Mouse (Mus musculus) cerebellum, postnatal 4 days (tissue): ENCODE data around the gene Oas3.

ENCODE experiments used
- DNase-seq, 2 experiments: peaks; one replicate each; pipeline ENCODE4 v3.0.0; 2022; ENCODE audit warnings: low spot score in 2 of 2, mixed read lengths in 1 of 2

The Oas3 gene

DNA sequence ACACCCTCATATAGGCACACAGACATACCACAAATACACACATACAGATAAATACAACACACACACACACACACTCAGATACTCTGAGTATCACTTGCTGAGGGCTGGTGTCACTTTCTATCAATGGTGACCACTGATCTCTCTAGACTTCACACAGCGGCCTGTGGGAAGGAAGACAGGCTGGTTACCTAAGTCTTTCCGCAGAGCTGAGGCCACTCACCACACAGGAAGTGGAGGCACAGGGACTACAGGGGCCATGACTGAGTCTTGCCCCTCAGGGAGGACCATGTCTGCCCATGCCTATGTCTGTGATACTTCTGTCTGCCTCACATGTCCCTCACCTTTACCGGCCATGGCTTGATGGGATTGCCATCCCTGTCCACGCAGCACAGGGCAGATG, 23.2 kb downstream of the Oas3 start:
- no peak for DNase-seq

DNA sequence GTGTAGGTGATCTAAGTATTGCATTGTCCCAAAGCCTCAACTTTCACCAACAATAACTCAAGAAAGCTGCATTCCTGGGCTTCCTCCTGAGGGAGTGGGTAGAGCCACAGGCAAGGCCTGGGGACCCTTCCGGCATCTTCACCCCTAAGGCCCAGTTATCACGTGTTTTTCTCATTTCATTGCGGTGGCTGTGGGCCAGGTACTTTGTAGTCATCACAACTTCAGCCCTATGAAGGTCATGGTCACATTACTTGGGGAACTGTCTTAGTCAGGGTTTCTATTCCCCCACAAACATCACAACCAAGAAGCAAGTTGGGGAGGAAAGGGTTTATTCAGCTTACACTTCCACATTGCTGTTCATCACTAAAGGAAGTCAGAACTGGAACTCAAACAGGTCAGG, 24.7 kb downstream of the Oas3 start:
- DNase-seq, result no peak

DNA sequence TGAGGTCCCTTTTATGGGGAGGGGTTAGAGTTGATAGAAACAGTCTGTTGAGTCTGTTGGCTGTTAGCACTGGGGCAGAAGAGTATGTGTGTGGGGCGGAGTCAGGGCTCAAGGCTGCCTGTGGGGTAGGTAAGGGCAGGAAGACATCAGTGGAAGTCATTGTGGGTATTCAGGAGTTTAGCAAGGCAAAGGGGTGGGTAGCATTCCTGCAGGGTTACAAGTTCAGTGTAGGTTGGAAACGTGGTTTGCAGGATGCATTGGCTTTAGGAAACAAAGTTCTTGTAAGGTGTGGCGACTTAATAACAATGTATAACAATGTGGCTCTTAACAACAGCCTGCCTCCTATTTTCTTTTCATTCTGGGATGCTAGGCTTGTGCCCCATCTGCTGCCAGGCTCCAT, 26.3 kb downstream of the Oas3 start:
- no peak for DNase-seq

DNA sequence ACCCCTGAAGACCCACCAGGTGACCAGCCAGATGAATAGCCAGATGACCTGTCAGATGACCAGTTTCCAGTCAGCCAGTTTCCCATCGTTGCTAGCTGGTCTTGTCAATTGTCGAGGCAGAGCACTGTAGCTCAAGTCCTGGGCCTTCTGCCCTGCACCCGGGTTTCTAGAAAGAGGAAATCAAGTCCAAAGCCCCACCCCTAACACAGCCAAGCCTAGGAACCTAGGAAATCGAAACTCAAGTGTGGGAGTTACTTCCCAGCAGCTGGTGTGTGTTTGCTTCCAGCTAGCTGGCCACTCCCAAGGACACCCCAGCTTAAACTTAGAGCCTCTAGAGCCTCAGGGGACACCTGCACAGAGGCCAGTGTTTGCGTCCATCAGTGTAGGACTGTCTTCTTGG, 27.8 kb downstream of the Oas3 start, which contains the start of gene Oas2:
Gene Oas2, minus strand, starts transcription at position 166 of the 400 bp plus-strand sequence.
- no peak for DNase-seq

DNA sequence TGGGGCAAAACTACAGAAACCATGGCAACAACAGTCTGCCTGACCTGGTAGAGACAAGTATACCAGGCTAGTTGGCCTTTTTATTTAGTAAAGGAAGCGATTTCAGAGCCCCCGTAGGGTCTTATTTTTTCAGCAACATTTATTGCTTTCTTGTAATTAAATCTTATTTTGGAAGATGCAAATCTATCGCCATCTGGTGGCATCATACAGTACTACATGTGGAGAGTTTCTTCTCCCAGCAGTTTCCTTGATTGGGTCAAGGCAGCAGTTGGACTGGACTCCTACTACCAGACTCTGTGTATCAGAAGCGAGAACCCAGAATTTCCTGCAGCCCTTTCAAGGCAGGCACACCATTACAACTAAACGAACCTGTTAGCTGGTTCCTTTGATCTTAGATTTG, 31.0 kb downstream of the Oas3 start:
- peak in 1 of 2 experiments; percentile 72 for DNase-seq

DNA sequence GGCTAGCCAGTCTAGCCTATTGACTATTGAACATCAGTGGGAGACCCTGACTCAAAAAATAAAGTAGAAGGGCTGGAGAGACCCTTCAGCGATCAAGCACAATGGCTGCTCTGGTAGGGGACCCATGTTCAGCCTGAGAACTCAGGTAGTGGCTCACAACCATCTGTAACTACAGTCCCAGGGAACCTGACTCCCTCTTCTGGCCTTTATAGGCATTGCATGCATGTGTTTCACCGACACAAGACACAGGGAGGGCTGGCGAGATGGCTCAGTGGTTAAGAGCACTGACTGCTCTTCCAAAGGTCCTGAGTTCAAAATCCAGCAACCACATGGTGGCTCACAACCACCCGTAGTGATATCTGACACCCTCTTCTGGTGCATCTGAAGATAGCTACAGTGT, 35.3 kb downstream of the Oas3 start:
- DNase-seq, result peak in 1 of 2 experiments; percentile 42

DNA sequence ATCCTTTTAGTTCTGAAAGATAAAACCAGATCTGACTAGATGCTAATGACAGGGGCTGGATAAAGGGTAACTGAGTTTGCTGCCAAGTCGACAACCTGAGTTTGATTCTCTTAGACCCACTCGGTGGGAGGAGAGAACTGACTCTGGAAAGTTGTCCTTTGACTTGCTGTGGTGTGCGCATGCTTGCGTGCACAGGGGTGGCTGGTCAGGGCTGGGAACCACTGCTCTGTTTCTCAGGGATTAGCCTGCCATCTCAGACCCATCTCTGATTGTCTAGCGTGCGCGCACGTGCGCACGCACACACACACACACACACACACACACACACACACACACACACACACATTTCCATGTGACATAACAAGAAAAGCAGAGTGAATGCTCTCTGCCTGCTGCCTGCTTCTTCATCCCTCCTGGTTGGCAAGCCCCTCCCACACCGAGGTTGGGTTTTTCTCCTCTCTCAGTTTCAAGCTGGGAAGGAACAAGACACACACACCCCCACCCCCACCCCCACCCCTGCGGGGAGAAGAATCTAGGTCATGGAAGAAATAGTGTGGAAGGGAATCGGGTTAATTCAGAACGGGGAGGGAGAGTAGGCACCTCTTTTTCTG, 43.0 kb downstream of the Oas3 start:
- DNase-seq, result no peak

DNA sequence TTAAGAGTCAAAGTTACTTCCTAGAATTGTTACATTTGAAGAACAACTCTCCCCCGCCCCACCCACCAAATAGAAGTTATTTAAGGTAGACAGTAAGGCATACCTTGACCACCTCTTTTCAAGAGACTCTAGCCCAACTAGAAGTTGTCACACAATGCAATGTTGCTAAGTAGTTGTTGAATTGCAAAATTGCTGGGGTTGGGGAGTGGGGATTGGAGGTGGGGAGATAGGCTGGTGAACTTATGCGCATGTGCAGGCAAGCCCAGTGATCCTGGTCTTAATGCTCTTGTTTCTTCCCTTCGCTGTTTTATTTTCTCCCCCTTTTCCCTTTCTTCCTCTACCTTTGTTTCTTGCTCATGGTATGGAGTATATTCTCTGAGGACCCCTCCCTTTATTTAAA, 43.8 kb downstream of the Oas3 start:
- DNase-seq, result no peak

DNA sequence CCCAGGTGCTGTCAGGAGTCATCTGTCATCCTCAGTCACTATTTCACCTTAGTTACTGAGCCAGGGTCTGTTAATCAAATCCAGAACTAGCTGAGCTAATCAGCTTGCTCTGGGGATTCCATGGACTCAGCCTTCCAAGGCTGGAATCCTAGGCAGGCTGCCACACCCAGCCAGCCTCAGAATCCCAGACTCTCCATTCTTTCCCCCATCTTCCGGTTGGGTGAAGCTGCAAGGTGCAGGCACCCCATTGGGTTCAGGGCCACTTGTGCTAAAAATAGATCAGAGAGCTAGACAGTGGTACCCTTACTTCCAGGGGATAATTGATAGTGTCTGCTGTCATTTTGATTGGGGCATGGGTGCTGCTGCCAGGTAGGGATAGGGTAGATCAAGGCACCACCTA, 44.7 kb downstream of the Oas3 start:
- no peak for DNase-seq

DNA sequence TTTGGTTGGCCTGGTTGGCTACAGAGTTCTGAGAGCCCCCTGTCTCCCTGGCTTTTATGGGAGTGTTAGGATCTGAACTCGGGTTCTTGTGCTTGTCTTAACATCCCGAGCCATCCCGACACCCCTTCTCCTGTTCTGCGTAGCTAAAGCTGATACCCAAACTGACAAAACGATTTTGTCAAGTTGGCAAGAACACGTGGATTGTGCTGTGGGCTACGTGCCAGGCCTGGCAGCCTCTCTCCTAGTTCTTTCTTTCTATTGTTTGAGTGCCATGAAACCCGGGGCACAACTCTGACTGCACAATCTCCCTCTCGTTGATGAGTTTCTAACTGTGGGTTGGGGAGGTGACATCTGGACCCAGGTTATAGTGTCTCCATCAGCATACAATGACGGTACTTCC, 48.1 kb downstream of the Oas3 start:
- peak in 1 of 2 experiments; percentile 58 for DNase-seq

DNA sequence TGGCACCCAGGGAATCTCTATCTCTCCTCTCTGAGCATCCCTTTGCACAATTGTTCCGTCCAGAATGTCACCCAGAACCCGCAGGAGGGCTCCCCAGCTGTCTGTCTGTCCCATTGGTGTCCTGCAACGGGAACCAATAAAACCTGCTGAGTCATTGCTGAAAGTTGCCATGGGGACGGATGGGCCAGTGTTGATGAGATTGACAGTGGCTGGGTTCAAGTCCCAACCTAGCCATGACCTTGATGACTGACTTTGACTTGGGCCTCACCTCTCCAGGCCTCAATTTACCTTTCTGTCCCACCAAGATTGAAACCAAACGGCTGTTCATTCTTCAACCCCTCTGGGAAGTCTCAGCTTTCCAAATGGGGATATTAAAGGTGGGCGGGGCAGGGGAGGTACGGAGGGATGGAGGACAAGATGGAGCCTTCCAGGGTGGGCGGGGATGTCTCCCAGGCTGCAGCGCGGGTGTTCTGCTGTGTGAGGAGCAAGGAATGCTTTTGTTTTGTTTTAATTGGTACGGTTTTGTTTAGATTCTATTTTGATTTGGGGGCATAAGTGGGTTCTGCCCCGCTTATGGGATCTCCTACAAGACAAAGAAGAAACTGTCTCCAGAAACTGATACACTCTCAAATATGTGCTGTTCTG, 51.5 kb downstream of the Oas3 start:
- no peak for DNase-seq

DNA sequence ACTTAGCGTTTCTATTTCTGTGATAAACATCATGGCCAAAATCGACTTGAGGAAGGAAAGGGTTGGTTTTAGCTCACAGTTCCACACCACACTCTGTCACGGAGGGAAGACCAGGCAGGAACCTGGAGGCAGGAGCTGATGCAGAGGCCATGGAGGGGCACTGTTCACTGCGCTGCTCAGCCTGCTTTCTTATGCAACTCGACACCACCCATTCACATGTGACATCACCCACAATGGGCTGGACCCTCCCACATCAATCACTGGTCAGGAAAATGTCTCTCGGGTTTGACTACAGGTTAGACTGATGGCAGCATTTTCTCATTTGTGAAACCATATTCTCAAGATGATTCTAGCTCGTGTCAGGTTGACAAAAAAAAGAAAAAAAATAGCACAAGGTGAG, 56.5 kb downstream of the Oas3 start:
- no peak for DNase-seq

DNA sequence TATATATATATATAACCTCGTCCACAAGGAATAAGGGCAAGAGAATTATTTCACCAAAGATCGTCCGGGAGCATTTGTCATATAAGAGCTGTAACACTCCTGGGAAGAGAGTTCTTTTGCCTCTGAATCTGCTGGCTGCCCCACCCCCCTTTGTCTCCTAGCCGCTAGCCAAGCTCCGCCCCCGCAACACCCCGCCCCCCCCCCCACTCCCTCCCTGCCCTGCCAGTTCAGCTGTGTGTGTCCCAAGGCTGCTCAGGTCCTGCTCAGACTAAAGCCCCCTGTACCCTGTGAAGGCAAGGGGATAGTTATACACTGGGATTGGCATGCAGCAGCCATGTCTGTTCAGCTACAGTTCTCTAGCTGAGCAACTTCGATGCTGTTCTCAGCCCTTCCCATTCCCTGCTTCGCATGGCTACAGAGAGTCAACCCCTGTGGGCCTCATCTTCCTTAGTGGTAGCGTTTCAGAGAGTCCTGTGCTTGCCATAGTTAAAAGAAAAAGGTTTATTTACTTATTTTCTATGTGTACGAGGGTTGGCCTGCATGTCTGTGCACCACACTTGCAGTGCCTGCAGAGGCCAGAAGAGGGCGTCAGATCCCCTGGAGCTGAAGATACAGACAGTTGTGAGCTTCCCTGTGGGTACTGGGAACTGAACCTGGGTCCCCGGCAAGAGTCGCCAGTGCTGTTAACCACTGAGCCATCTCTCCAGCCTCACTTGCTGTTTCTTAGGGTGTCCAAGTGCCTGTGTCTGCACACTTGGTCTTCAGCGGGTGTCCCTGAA, 58.7 kb downstream of the Oas3 start:
- no peak for DNase-seq

DNA sequence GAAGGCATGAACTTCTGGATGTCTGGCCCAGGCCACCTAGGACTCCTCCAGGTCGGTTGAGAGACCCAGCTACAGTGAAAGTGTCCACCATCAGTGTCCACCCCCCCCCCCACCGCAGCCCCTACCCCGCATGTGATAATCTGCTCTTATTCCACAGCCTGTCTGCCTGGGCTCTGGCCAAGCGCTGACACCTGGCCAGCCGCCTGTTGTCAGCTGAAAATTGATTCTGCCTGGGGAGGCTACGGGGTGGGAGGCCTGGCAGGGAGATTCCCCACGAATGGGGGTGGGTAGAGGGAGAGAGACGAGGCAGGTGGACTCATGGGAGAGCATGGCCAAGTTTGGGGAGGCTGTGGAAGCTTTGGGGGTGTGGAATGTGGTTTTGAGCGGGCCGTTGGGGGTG, 60.3 kb downstream of the Oas3 start:
- DNase-seq, result no peak

DNA sequence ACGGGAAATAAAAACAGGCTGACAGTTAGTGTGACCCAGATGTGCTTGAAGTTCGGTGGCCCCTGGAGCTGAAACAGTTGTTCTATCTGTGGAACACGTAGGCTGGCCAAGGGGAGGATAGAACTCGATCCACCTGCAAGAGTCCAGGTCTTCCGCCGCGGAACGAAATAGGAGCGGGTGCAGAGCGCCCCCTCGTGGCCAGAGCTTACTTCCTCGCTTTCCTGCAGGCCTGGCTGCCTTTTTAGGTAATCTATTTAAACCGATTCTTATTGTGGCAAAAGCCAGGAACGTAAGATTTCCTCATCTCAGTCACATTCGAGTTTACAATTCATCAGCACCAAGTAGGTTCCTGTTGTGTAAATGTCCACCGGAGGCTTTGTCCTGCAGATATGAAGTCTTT, 63.1 kb downstream of the Oas3 start:
- peak; percentile 81 to 90 for DNase-seq

DNA sequence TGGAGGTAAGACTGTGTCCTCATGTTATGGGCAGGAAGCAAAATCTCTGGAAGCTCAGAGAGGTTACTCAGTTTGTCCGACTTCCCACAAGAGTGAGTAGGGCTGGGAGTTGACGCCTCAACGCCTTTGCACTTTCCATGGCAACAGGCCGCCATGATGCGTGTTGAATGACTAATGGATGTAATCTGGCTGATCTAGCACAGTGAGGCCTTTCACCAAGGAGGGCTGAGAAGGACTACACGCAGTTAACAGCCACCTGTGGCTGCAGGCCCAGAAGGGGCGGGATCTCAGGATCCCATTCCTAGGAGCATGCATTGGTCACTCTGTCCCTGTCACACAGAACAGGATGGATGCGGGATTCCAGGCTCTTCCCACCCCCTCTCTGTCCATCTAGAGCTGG, 64.7 kb downstream of the Oas3 start:
- no peak for DNase-seq

DNA sequence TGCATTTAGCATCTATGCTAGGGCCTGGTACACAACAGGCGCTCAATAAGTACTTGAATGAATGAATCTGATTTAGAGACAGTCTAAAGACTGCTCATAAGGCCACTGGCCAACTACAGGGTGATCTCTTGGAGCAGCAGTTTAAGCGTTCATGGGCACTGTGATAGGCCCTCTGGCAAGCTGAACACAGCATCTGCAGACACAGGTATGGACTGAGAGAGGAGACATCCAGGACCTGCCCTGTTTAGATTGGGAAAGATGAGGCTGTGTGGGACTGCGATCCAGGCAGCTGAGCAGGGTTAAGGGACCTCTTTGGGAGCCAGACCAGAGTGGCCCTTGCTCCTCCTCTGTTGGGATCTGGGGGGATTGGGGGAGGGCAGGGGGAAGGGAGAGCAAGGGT, 65.6 kb downstream of the Oas3 start, which contains the start of gene Dtx1:
Gene Dtx1, minus strand, starts transcription at position 101 of the 400 bp plus-strand sequence.
- no peak for DNase-seq

DNA sequence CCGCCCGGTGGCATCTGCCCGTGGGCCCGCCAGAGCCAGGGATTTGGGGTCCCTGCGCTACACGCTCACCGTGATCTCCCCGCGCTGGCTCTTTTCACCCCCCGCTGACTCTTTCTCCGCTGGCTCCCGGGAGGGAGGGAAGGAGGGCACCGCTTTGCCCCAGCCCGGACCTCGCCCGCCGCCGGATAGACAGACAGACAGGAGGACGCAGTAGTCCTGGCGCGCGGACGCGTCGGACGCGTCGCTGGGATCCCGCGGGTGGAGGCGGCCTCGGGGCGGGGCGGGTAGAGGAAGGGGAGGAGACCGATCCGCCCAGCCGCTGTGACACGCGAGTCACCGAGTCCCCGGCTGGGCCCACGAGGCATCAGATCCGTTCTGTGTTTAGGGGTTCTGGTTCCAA, 66.0 kb downstream of the Oas3 start:
- DNase-seq, result peak in 1 of 2 experiments; percentile 66

DNA sequence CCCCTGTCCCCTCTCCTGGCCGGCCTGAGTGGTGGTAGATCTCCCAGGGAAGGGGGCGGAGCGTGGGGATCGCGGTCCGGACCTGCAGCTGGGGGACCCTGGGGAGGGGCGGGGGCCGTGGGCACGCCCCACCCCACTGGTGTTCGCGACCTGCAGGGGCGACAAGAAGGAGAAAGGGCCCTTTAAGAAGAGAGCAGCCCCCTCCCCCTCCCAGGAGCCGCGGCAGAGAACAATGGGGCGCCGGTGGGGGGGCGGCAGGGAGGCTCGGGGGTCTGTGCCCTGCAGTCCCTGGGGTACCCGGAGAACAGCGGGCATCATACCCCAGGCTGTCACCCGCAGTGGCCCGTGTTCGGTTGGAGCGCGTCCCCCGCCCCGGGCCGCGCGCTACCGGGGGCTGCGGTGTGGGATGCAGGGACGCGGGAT, 66.6 kb downstream of the Oas3 start:
- DNase-seq, result peak in 1 of 2 experiments; percentile 52

DNA sequence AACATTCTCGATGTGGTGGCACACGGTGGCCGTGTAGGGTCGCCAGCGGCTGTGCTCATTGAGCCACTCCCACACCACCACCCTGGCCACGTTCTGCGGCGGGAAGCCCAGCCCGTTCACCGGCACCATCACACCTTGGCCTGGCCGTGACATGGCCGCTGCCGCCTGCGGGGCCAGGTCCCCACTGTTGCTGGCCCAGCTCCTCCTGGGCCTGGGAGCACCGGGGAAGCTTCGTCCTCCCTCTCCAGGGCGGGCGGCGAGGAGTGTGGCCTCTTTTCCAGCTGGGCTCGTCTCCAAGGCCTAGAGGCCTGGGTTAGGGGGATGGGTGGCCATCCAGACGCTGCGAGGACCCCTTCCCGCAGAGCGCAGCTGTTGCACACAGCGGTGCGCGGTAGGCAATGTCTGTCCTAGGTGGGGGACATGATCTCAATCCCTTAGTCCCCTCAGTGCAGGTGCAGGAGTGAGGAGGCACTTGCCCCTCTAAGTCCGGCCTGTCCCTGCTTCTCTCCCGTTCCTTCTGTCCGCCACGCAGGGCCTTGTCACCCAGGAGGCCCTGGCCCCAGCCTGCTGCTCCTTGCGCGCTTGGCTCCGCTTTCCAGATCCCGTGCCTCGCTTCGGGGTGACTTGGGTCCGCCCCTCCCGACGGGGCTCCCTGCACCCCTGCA, 67.2 kb downstream of the Oas3 start:
- DNase-seq, result peak in 1 of 2 experiments; percentile 64

DNA sequence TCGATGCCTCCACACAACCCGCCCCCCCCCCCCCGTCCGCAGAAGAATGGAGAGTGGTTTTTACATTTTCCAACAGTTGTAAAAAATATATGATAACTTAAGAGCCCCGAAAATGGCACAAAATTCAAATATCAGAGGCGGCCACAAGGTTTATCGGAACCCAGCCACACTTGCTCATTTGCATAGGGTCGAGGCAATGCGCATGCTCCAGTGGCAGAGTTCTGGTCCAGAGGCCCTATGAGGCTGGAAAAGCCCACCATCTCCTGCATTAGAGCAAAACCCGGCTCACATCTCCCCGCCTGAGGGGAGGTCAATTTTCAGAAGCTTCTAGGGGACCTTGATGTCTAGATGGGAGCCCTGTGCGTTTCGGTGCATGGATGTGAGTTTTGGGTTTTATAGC, 70.5 kb downstream of the Oas3 start:
- DNase-seq, result no peak

DNA sequence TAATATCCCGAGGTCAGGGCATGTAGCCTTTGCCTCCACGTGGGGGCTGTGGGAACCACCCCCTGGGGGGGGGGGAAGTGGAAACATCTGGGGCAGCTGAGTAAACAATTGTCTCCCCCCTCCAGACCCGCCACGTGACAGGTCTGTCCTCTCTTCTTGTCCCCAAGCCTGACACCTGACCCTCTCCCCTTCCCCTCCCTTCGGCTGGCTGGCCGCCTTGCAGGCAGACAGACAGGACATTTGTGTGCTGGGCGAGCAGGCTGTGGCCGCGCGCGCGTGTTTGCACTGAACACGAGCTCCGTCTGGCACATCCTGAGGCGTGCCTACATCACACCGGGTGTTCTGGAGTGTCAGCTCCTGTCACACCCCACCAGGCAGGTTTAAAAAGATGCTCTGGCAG, 70.9 kb downstream of the Oas3 start:
- DNase-seq, result peak in 1 of 2 experiments; percentile 44
